Mouse (Mus musculus) macrophage (primary cell): ENCODE measurements around the gene Mknk2. TPM values are rescaled to one million over a fixed set of nuclear protein-coding genes. Genes with fewer than 3 reads are reported as not detected.
A peak's percentile ranks its signal among the peaks of the same experiment; 100 is the strongest.

ENCODE experiments used
- H3K27ac ChIP-seq: fragments of 350-480 bp; formaldehyde crosslinking; 2 replicates; pipeline ENCODE4 v1.9.0; 2021
- H3K36me3 ChIP-seq: fragments of 350-480 bp; formaldehyde crosslinking; 2 replicates; pipeline ENCODE4 v1.9.0; 2021; ENCODE audit errors: inconsistent target
- H3K4me3 ChIP-seq: fragments of 350-480 bp; formaldehyde crosslinking; 2 replicates; pipeline ENCODE4 v1.9.0; 2021; ENCODE audit errors: inconsistent target
- H3K79me2 ChIP-seq: fragments of 350-480 bp; formaldehyde crosslinking; 2 replicates; pipeline ENCODE4 v1.9.0; 2021; ENCODE audit errors: inconsistent target
- WGBS: methylation state at CpG from one replicate; pipeline ENCODE4 v1.1.7; 2026; ENCODE audit warnings: inconsistent platforms; ENCODE audit not compliant: missing documents; 5-methylcytosine and 5-hydroxymethylcytosine counted together
- polyA plus RNA-seq: library from polyadenylated mRNA; stranded (reverse); fragments of 250-400 nt; gene quantifications from 3 replicates; pipeline ENCODE4 v1.2.4, GENCODE M21; 2018; ENCODE audit warnings: inconsistent platforms

Gene Mknk2
- polyA plus RNA-seq, 1 experiment from 2014 or later, result 82.8 TPM

DNA sequence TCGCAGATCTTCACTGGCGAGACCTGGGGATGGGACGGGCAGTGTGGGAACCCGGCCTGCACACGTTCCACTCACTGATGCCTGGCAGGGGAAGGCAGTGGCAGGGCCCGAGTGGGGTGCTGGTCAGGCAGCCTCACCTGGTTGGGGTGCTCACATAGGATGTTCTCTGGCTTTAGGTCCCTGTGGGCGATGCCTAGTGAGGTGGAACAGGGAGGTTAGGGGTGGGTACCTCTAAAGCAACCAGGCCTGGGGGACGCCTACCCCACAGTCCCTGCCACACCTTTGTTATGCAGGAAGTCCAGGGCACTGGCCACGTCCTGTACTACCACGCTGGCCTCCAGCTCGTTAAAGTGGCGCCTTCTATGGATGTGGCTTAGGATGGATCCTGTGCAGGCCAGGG lies 8.9 kb downstream of the Mknk2 start:
- WGBS, result 89% methylated on average over 10 of the region's 12 CpGs
- no peak overlapping the region for H3K4me3 ChIP-seq
- H3K79me2 ChIP-seq, result peaks cover 60% of the 10 kb centered on the region
- H3K27ac ChIP-seq, result no peak overlapping the region
- H3K36me3 ChIP-seq, result peaks cover 56% of the 10 kb centered on the region

- Histone ChIP-seq H3K27ac (no peak overlapping the region), H3K4me3 (no peak overlapping the region), H3K36me3 (peaks cover 56% of the 10 kb centered on the region), H3K79me2 (peaks cover 55% of the 10 kb centered on the region)
- WGBS, result 82% methylated on average over 11 of the region's 11 CpGs
Observed at GRCm38 (mm10) chr10:80668614-80669013, 9.3 kb downstream of the Mknk2 start.

DNA sequence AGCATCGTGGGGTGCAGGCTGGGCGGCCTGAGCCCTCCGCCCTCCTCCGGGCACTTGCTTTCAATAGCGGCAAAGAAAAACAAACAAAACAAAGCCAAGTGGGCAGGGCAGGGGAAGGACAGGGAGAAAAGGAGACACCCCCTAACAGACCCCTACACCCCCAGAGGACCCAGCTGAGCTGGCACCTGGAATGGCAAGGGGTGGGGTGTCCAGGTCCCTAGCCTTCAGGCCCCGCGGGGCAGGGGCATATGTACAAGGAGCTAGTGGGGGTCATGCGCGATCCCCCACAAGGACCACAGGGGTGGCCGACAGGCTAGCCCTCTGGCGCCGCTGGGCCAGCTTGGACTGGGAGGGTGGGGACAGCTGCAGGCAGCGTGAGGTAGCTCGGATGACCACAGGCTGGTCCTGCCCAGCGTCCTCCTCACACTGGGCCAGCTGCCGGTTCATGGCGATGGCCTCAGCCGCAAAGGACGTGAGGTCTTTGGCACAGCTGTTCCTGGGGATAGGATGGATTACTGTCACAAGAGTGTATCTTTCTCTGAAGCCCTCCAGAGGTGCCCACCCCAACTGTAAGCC lies 11.0 kb downstream of the Mknk2 start:
- 90% methylated on average over 19 of the region's 19 CpGs for WGBS
- Histone ChIP-seq H3K36me3 (peaks cover 48% of the 10 kb centered on the region), H3K4me3 (no peak overlapping the region), H3K79me2 (peaks cover 39% of the 10 kb centered on the region), H3K27ac (no peak overlapping the region)

GRCm38 (mm10) chr10:80665981-80666733 lies 11.8 kb downstream of the Mknk2 start:
- peaks cover 31% of the 10 kb centered on the region for H3K79me2 ChIP-seq
- 29% methylated on average over 10 of the region's 10 CpGs for WGBS
- H3K36me3 ChIP-seq, result peaks cover 40% of the 10 kb centered on the region
- no peak overlapping the region for H3K4me3 ChIP-seq
- peak overlapping the region; percentile 93 for H3K27ac ChIP-seq

DNA sequence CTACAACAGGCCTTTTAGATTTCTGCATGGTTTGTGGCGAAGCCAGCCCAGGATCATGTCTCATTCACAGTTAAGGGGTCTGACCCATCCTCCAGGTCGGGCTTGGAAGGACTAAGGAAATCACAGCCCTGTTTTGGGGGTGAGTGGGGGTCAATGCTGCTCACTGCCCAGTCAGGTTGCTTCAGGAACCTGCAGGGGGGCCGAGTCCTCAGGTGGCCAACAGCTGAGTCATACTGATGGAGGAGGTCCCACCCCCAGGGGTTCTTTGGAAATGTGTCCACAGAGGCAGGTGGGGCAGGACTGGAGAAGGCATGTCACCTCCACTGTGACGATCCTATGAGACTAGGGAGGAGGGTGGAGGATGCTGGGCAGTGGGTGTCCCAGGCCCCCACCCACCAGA lies 12.5 kb downstream of the Mknk2 start:
- WGBS, result 47% methylated on average over 4 of the region's 4 CpGs

DNA sequence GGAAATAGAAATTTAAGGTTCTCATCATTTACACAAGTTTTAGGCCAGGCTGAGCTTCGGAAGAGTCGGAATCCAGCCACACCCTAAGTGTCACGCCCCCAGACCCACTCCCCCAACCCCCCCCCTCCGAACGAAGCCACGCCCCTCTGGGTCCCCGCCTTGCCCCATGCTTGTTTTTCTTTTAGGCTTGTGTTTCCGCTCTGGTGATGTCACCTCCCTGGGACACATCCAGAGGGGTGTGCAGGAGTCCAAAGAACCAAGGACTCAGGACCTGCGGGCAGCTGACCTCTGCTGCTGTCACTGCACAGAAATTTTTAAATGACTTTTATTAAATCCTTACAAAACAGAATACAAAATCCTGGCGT lies 12.9 kb downstream of the Mknk2 start:
- H3K36me3 ChIP-seq, result peaks cover 29% of the 10 kb centered on the region
- H3K4me3 ChIP-seq, result no peak overlapping the region
- H3K27ac ChIP-seq, result peak overlapping the region; percentile 93
- WGBS, result 30% methylated on average over 8 of the region's 10 CpGs
- peaks cover 19% of the 10 kb centered on the region; the same call in 1 of the 2 replicates for H3K79me2 ChIP-seq

More for the DNA sequence above, 12.5 kb downstream of the Mknk2 start:
- no peak overlapping the region for H3K4me3 ChIP-seq
- H3K79me2 ChIP-seq, result peaks cover 24% of the 10 kb centered on the region
- H3K36me3 ChIP-seq, result peaks cover 33% of the 10 kb centered on the region
- peak overlapping the region; percentile 93 for H3K27ac ChIP-seq

- WGBS, result 9% methylated on average over 16 of the region's 16 CpGs
- Histone ChIP-seq H3K36me3 (peaks cover 23% of the 10 kb centered on the region), H3K27ac (peak overlapping the region; percentile 93), H3K79me2 (peaks cover 13% of the 10 kb centered on the region; the same call in 1 of the 2 replicates), H3K4me3 (no peak overlapping the region)
Observed at GRCm38 (mm10) chr10:80664197-80665015, 13.5 kb downstream of the Mknk2 start.

DNA sequence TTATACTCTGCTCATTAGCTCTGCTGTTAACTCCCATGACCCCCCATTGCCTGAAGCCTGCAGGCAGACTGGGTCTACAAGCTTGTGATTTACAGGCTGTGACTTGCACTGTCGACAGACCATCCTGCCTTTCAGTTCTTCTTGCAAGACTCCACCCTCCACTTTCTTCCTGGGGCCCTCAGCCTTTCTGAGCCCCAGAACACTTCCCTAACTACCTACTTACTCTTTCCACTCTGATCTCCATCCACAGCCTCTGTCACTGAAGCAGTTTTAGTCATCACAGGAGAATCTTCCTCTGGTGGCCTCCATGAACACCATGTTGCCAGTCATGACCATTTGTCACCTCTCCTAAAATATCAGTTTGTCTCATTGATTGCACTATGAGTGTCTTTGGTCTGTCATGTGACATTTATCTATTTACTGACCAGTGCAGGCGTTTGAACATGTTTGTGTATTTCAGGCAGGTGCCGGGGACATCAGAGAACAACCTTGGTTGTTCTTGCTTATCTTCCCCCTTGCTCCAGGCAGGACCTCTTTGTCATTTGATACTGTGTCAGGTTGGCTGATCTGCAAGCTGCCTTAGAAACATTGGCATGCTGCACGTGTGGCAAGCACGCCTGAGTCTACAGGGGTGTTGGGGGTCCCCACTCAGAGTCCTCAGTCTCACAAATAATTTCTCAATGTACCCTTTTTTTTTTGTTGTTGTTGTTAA lies 14.3 kb downstream of the Mknk2 start:
- no peak overlapping the region for H3K4me3 ChIP-seq
- 29% methylated on average over 5 of the region's 5 CpGs for WGBS
- H3K79me2 ChIP-seq, result peaks cover 6% of the 10 kb centered on the region; the same call in 1 of the 2 replicates
- peak overlapping the region; percentile 93 for H3K27ac ChIP-seq
- peaks cover 15% of the 10 kb centered on the region for H3K36me3 ChIP-seq

DNA sequence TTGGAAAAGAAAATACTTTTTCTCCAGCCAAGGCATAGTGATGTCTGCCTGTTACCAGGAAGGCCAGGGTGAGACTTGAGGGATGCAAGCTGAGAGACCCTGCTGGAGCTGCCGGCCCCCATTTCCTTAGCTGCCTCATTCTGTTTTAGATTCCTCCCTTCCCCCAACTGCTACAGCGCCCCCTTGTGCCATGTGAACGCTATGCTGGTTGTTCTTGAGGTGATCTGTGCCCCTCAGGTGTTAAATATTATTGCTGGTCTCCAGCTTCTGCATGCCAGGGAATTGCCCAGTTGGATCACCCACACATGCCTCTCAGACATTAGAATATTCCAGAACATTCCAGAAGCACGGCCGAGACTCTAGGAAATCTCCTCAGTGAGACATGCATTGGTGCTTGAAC lies 16.8 kb downstream of the Mknk2 start:
- no peak overlapping the region for H3K4me3 ChIP-seq
- H3K79me2 ChIP-seq, result no peaks in the 10 kb centered on the region
- no peak overlapping the region for H3K27ac ChIP-seq
- no peaks in the 10 kb centered on the region for H3K36me3 ChIP-seq
- 73% methylated on average over 3 of the region's 5 CpGs for WGBS

- H3K27ac ChIP-seq, result peak overlapping the region; percentile 53
- H3K4me3 ChIP-seq, result peak overlapping the region; percentile 14; the same call in 1 of the 2 replicates
- 11% methylated on average over 10 of the region's 10 CpGs for WGBS
- H3K36me3 ChIP-seq, result no peaks in the 10 kb centered on the region
- H3K79me2 ChIP-seq, result peaks cover 11% of the 10 kb centered on the region; the same call in 1 of the 2 replicates
Observed at GRCm38 (mm10) chr10:80659213-80659612, 18.7 kb downstream of the Mknk2 start.

GRCm38 (mm10) chr10:80658841-80659202 lies 19.1 kb downstream of the Mknk2 start:
- peak overlapping the region; percentile 14; the same call in 1 of the 2 replicates for H3K4me3 ChIP-seq
- H3K36me3 ChIP-seq, result no peaks in the 10 kb centered on the region
- peak overlapping the region; percentile 53 for H3K27ac ChIP-seq
- H3K79me2 ChIP-seq, result peaks cover 11% of the 10 kb centered on the region; the same call in 1 of the 2 replicates
- WGBS, result 14% methylated on average over 4 of the region's 4 CpGs

- Histone ChIP-seq H3K79me2 (peaks cover 12% of the 10 kb centered on the region; the same call in 1 of the 2 replicates), H3K36me3 (no peaks in the 10 kb centered on the region)
- WGBS, result 55% methylated on average over 14 of the region's 14 CpGs
Observed at GRCm38 (mm10) chr10:80658194-80658840, 19.6 kb downstream of the Mknk2 start.

DNA sequence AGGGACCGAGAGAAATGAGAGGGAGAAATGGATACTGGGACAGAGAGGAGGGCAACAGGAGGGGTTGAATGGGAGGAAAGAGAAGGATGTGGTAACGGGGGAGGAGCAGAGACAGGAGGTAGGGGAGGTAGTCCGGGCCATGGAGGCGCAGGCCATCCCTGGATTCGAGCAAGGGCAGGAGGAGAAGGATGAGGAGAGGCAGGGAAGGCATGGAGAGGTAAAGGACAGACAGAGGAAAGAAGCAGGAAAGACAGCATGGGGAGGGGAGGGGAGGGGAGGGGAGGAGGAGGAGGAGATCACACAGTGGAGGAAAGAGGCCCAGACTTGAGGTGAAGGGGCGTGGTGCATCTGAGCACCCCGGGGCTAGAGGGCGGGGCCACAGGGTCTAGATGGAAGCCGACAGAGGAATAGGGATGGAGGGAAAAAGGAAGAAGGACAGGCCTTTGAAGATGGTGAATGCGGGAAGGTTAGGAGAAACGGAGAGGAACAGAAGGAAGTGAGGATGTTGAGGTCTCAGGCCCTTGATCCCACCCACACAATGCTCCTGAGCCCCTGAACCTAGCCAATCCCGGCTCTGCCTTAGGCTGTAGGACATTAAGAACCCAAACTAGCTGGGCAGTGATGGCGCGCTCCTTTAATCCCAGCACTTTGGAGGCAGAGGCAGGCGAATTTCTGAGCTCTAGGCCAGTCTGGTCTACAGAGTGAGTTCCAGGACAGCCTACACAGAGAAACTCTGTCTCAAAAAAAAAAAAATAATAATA lies 20.9 kb downstream of the Mknk2 start, which contains the start of gene Btbd2:
Btbd2 (minus strand) TSS at position 209 of the 761 bp plus-strand sequence.
- Histone ChIP-seq H3K79me2 (peaks cover 24% of the 10 kb centered on the region; the same call in 1 of the 2 replicates), H3K4me3 (peak within 1 kb of the TSS; percentile 37), H3K27ac (peak within 1 kb of the TSS; percentile 61), H3K36me3 (no peaks in the 10 kb centered on the region)
- 43% methylated on average over 11 of the region's 15 CpGs for WGBS

More at GRCm38 (mm10) chr10:80658194-80658840, 19.6 kb downstream of the Mknk2 start:
- Histone ChIP-seq H3K4me3 (no peak overlapping the region), H3K27ac (peak overlapping the region; percentile 53)
